Mouse (Mus musculus): ENCODE measurements around the gene Camta1.

Gene Camta1

GRCm38 (mm10) chr4:151863511-151863910 is 1.8 kb upstream of the Camta1 start:
- in situ Hi-C loops (cut with MboI; ENCODE audit: low sequenced_read_pairs): no loop called here

- in situ Hi-C loops (cut with MboI; ENCODE audit: low sequenced_read_pairs): no loop called here
Measured at GRCm38 (mm10) chr4:151861471-151861805, 238 bp downstream of the Camta1 start.

GRCm38 (mm10) chr4:151860441-151861331 is 990 bp downstream of the Camta1 start:
- in situ Hi-C loops (cut with MboI; ENCODE audit: low sequenced_read_pairs): no loop called here

GRCm38 (mm10) chr4:151859275-151859674 is 2.4 kb downstream of the Camta1 start:
- in situ Hi-C loops (cut with MboI; ENCODE audit: low sequenced_read_pairs): no loop called here

- in situ Hi-C loops (cut with MboI; ENCODE audit: low sequenced_read_pairs): no loop called here
Measured at GRCm38 (mm10) chr4:151853949-151854348, 7.7 kb downstream of the Camta1 start.

GRCm38 (mm10) chr4:151851179-151851578 is 10.5 kb downstream of the Camta1 start:
- in situ Hi-C loops (cut with MboI; ENCODE audit: low sequenced_read_pairs): no loop called here

- in situ Hi-C loops (cut with MboI; ENCODE audit: low sequenced_read_pairs): no loop called here
Measured at GRCm38 (mm10) chr4:151842591-151842990, 19.1 kb downstream of the Camta1 start.

- in situ Hi-C loops (cut with MboI; ENCODE audit: low sequenced_read_pairs): no loop called here
Measured at GRCm38 (mm10) chr4:151838518-151838917, 23.2 kb downstream of the Camta1 start.

- in situ Hi-C loops (cut with MboI; ENCODE audit: low sequenced_read_pairs): no loop called here
Measured at GRCm38 (mm10) chr4:151835860-151836259, 25.8 kb downstream of the Camta1 start.

GRCm38 (mm10) chr4:151834536-151834935 is 27.1 kb downstream of the Camta1 start:
- in situ Hi-C loops (cut with MboI; ENCODE audit: low sequenced_read_pairs): no loop called here

- in situ Hi-C loops (cut with MboI; ENCODE audit: low sequenced_read_pairs): no loop called here
Measured at GRCm38 (mm10) chr4:151833940-151834449, 27.7 kb downstream of the Camta1 start.

- in situ Hi-C loops (cut with MboI; ENCODE audit: low sequenced_read_pairs): no loop called here
Measured at GRCm38 (mm10) chr4:151827840-151828239, 33.8 kb downstream of the Camta1 start.

- in situ Hi-C loops (cut with MboI; ENCODE audit: low sequenced_read_pairs): no loop called here
Measured at GRCm38 (mm10) chr4:151827356-151827755, 34.3 kb downstream of the Camta1 start.

GRCm38 (mm10) chr4:151823963-151824362 is 37.7 kb downstream of the Camta1 start:
- in situ Hi-C loops (cut with MboI; ENCODE audit: low sequenced_read_pairs): no loop called here

GRCm38 (mm10) chr4:151822986-151823385 is 38.7 kb downstream of the Camta1 start:
- in situ Hi-C loops (cut with MboI; ENCODE audit: low sequenced_read_pairs): no loop called here

- in situ Hi-C loops (cut with MboI; ENCODE audit: low sequenced_read_pairs): no loop called here
Measured at GRCm38 (mm10) chr4:151817981-151818766, 43.5 kb downstream of the Camta1 start.

GRCm38 (mm10) chr4:151813711-151814110 is 48.0 kb downstream of the Camta1 start:
- in situ Hi-C loops (cut with MboI; ENCODE audit: low sequenced_read_pairs): no loop called here

GRCm38 (mm10) chr4:151805685-151806084 is 56.0 kb downstream of the Camta1 start:
- in situ Hi-C loops (cut with MboI; ENCODE audit: low sequenced_read_pairs): no loop called here

GRCm38 (mm10) chr4:151805046-151805445 is 56.6 kb downstream of the Camta1 start:
- in situ Hi-C loops (cut with MboI; ENCODE audit: low sequenced_read_pairs): no loop called here

- in situ Hi-C loops (cut with MboI; ENCODE audit: low sequenced_read_pairs): no loop called here
Measured at GRCm38 (mm10) chr4:151804208-151804607, 57.5 kb downstream of the Camta1 start.

GRCm38 (mm10) chr4:151798630-151799029 is 63.0 kb downstream of the Camta1 start:
- in situ Hi-C loops (cut with MboI; ENCODE audit: low sequenced_read_pairs): no loop called here

GRCm38 (mm10) chr4:151793694-151794093 is 68.0 kb downstream of the Camta1 start:
- in situ Hi-C loops (cut with MboI; ENCODE audit: low sequenced_read_pairs): no loop called here
